Mouse (Mus musculus) embryonic fibroblast, embryonic 13.5 days (primary cell): ENCODE results near the gene Gm29427.

Source experiments
- CTCF ChIP-seq: IDR thresholded peaks from 2 replicates; pipeline ENCODE4 v1.5.1; 2011; ENCODE audit warnings: mild to moderate bottlenecking, control low read depth, low read length, moderate library complexity, borderline replicate concordance; ENCODE audit not compliant: insufficient read depth
- POLR2A ChIP-seq: IDR thresholded peaks from 2 replicates; pipeline ENCODE4 v1.6.1; 2011; ENCODE audit warnings: low read depth, mild to moderate bottlenecking, control low read depth, low read length, moderate library complexity

- TF ChIP-seq POLR2A (no peak), CTCF (no peak)
Measured at GRCm38 (mm10) chr1:130740227-130740648, 24.6 kb upstream of the Gm29427 start.
